Mouse (Mus musculus): ENCODE results near the gene Foxp1. TPM values are rescaled to one million over a fixed set of nuclear protein-coding genes. Genes with fewer than 3 reads are reported as not detected.

Foxp1 gene
- 51.1 and 70.4 TPM in 2 replicates for polyA plus RNA-seq (2012; rRNA removed)

GRCm38 (mm10) chr6:99522359-99523108, at the start of gene Foxp1:
Gene Foxp1 (minus strand): TSS chr6:99522721.

Other genes with a start within 250 kb of the Foxp1 start
- gene Eif4e3, start 144.1 kb upstream of the Foxp1 start, polyA plus RNA-seq (2012; rRNA removed): 14.6 and 14.8 TPM in 2 replicates
- 1.9 and 2.0 TPM in 2 replicates for gene Gm20696, start 144.1 kb upstream of the Foxp1 start, polyA plus RNA-seq (2012; rRNA removed)
- 5.4 and 9.8 TPM in 2 replicates for gene Gpr27, start 170.0 kb upstream of the Foxp1 start, polyA plus RNA-seq (2012; rRNA removed)
- gene Prok2, start 203.7 kb upstream of the Foxp1 start, polyA plus RNA-seq (2012; rRNA removed): 0.12 TPM in 1 of 2 replicates, not detected in the other

All from central nervous system, embryonic 11.5 days (tissue).